Mouse (Mus musculus) erythroblast, embryonic 14.5 days (primary cell): ENCODE results near the gene Cd34.

Source experiments
- GATA1 ChIP-seq: IDR thresholded peaks from 2 replicates; pipeline ENCODE4 v1.6.1; 2012; ENCODE audit warnings: low read length, inconsistent platforms, mixed read lengths
- TAL1 ChIP-seq: IDR thresholded peaks from 3 replicates; pipeline ENCODE4 v1.6.1; 2012; ENCODE audit warnings: low read length, inconsistent platforms, mixed read lengths

DNA sequence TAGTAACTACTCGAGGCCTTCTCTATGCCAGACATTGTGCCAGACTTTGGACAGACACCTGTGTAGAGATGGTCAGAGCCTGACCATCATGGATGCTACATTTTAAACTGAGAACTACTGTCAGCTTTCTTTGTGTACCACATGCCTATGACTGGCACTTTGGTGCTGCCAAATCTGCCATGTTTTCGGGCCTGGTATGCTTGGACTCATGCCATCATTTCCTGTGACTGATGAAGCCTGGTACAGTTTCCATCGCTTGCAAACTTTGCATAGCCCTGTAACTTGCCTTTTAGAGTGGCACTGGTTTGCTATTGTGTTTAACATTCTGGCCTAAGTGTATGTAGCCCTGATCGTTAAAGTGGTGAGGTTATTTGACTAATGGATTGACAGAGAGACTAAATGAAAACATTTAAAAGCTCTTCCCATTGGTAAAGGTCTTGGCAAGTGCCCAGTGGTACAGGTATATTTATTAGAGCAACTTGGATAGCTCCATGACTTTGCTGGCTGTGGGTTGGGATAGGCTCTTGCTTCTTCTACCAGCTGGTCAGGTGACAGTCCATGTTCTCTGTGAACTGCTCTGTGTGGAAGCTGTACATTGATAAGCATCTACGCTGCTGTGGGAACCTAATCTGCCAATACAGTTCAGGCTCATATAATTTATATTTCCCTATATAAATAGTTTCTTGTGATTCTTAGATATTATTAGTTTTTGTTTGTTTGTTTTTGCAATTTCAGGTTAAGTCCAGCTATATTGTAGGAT, 44.5 kb downstream of the Cd34 start:
- no peak for TF ChIP-seq GATA1
- TF ChIP-seq TAL1, result no peak
